Mouse (Mus musculus) heart, embryonic 16.5 days (tissue): ENCODE measurements around the gene Satb2. TPM values are rescaled to one million over a fixed set of nuclear protein-coding genes. Genes with fewer than 3 reads are reported as not detected.

ENCODE experiments used
- ATAC-seq: fragments of 200-750 bp; cut with Nextera tagmentation; replicated peaks from 2 replicates; pipeline ENCODE4 v1.8.0; 2017; ENCODE audit warnings: moderate number of reproducible peaks; ENCODE audit not compliant: insufficient read depth, low FRiP score; ENCODE audit errors: extremely low read depth
- H3K27ac ChIP-seq: fragments of 300-500 bp; sonication (generic); 2 replicates; pipeline ENCODE4 v1.5.1; 2014; ENCODE audit warnings: mild to moderate bottlenecking, low read length, control low read depth, moderate library complexity
- H3K27me3 ChIP-seq: fragments of 300-500 bp; sonication (generic); 2 replicates; pipeline ENCODE4 v1.6.1; 2014; ENCODE audit warnings: low read length, mixed read lengths; ENCODE audit not compliant: control insufficient read depth, insufficient read depth
- H3K36me3 ChIP-seq: fragments of 300-500 bp; sonication (generic); 2 replicates; pipeline ENCODE4 v1.6.1; 2014; ENCODE audit not compliant: control insufficient read depth, insufficient read depth
- H3K4me1 ChIP-seq: fragments of 300-500 bp; sonication (generic); 2 replicates; pipeline ENCODE4 v1.6.1; 2014; ENCODE audit warnings: low read length, mixed read lengths; ENCODE audit not compliant: control insufficient read depth, insufficient read depth
- H3K4me2 ChIP-seq: fragments of 300-500 bp; sonication (generic); 2 replicates; pipeline ENCODE4 v1.6.1; 2014; ENCODE audit warnings: low read depth, mild to moderate bottlenecking, control low read depth, low read length
- H3K4me3 ChIP-seq: fragments of 300-500 bp; sonication (generic); 2 replicates; pipeline ENCODE4 v1.5.1; 2014; ENCODE audit warnings: mild to moderate bottlenecking, control low read depth, low read length
- H3K9ac ChIP-seq: fragments of 300-500 bp; sonication (generic); 2 replicates; pipeline ENCODE4 v1.6.1; 2014; ENCODE audit warnings: low read length, control low read depth
- H3K9me3 ChIP-seq: fragments of 300-500 bp; sonication (generic); replicated peaks from 2 replicates; pipeline ENCODE4 v1.6.1; 2016; ENCODE audit warnings: low read length; ENCODE audit not compliant: control insufficient read depth
- WGBS: fragments of 180-500 bp; shearing (Covaris S2); extraction: QIAGEN DNeasy Blood & Tissue Kit; methylation state at CpG from one replicate; pipeline ENCODE4 v1.1.7; 2014; 5-methylcytosine and 5-hydroxymethylcytosine counted together
- polyA plus RNA-seq: library from polyadenylated mRNA; unstranded; fragments of >200 nt; fragmentation: Nextera tagmentation; extraction: Ambion mirVana; gene quantifications from 2 replicates; pipeline ENCODE4 v1.2.1, GENCODE M21; 2015

Satb2 gene
- polyA plus RNA-seq, 1 experiment from 2014 or later = 0.26 TPM

GRCm38 (mm10) chr1:56914279-56914678 lies 64.2 kb downstream of the Satb2 start:
- no peak overlapping the region for H3K27ac ChIP-seq
- H3K9ac ChIP-seq = no peak overlapping the region
- H3K4me2 ChIP-seq = no peak overlapping the region
- no peaks in the 10 kb centered on the region for H3K36me3 ChIP-seq
- H3K27me3 ChIP-seq = no peaks in the 10 kb centered on the region
- H3K9me3 ChIP-seq = no peaks in the 10 kb centered on the region
- 76% methylated on average over 6 of the region's 6 CpGs for WGBS
- no peak for ATAC-seq
- no peaks in the 10 kb centered on the region for H3K4me1 ChIP-seq
- H3K4me3 ChIP-seq = no peak overlapping the region

DNA sequence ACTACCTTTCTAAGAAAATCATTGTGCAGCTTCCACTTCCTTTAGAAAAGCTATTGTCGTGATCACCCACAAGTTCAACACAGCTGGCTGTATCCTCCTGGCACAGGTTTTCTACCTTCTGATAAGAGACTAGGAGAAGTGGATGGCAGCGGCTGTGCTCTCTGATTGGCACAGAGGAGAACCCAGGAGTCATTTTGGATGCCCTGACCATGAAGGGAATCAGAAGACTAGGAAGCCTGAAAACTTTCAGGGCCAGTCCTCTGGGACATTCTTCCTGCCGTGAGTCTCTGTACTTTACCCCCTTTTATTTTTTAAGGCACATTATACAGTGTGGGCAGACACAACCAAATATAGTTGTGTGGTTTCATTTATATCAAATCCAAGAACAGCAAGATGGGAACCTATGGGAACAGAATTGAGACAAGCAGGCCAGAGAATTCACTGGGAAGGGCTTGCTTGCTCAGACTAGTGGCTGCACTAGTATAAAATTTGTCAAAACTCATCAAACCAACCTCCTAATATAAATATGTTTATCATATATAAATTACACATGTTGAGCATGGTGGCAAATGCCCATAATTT lies 77.7 kb downstream of the Satb2 start:
- no peak overlapping the region for H3K9ac ChIP-seq
- no peak for ATAC-seq
- H3K9me3 ChIP-seq = no peaks in the 10 kb centered on the region
- no peak overlapping the region for H3K4me2 ChIP-seq
- H3K27ac ChIP-seq = no peak overlapping the region
- no peak overlapping the region for H3K4me3 ChIP-seq
- no peaks in the 10 kb centered on the region for H3K36me3 ChIP-seq
- H3K4me1 ChIP-seq = no peaks in the 10 kb centered on the region
- 65% methylated on average over 3 of the region's 3 CpGs for WGBS
- no peaks in the 10 kb centered on the region for H3K27me3 ChIP-seq

GRCm38 (mm10) chr1:56900187-56900586 lies 78.3 kb downstream of the Satb2 start:
- Histone ChIP-seq H3K9ac (no peak overlapping the region), H3K9me3 (no peaks in the 10 kb centered on the region), H3K27me3 (no peaks in the 10 kb centered on the region), H3K4me2 (no peak overlapping the region), H3K27ac (no peak overlapping the region), H3K4me3 (no peak overlapping the region), H3K4me1 (no peaks in the 10 kb centered on the region), H3K36me3 (no peaks in the 10 kb centered on the region)
- 79% methylated on average over 9 of the region's 9 CpGs for WGBS
- ATAC-seq = no peak

GRCm38 (mm10) chr1:56898606-56899396 lies 79.6 kb downstream of the Satb2 start:
- H3K4me2 ChIP-seq = no peak overlapping the region
- H3K27ac ChIP-seq = no peak overlapping the region
- no peak overlapping the region for H3K9ac ChIP-seq
- WGBS = 44% methylated on average over 13 of the region's 13 CpGs
- H3K36me3 ChIP-seq = no peaks in the 10 kb centered on the region
- no peak overlapping the region for H3K4me3 ChIP-seq
- no peak for ATAC-seq
- no peaks in the 10 kb centered on the region for H3K4me1 ChIP-seq
- H3K9me3 ChIP-seq = no peaks in the 10 kb centered on the region
- H3K27me3 ChIP-seq = no peaks in the 10 kb centered on the region

DNA sequence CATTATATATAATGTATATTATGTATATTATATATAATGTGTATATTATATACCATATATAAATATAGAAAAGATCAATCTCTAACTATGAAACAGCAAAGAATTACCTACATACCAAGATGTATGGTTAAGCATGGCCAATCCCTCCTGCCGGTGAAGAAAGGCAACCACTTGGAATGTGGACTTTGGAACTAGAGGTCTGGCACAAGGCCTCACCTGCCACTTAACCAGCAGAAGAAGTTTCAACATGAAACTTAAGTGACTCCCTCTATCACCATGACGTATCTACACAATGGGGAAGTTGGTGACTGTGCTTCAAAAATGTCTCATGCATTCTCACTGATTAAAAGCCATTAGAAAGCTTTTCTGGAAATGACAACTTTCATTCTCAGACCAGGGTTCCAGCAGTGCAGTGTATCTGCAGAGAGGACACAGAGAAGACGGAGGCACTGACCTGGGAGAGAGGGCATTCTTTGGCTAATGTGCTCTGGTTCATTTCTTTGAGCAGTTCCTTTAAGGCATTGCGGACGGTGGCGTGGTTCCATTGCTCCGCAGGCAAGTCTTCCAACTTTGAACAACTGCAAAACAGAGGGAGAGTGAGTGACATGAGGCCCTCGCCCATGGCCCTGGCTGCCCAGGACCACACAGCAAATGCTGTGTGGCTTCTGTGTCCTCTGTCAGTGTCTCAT lies 80.8 kb downstream of the Satb2 start:
- Histone ChIP-seq H3K27ac (no peak overlapping the region), H3K4me2 (no peak overlapping the region), H3K4me1 (no peaks in the 10 kb centered on the region), H3K4me3 (no peak overlapping the region), H3K27me3 (no peaks in the 10 kb centered on the region), H3K9ac (no peak overlapping the region), H3K36me3 (no peaks in the 10 kb centered on the region), H3K9me3 (no peaks in the 10 kb centered on the region)
- no peak for ATAC-seq
- WGBS = 87% methylated on average over 8 of the region's 8 CpGs

- Histone ChIP-seq H3K36me3 (no peaks in the 10 kb centered on the region), H3K4me3 (no peak overlapping the region), H3K9me3 (no peaks in the 10 kb centered on the region), H3K4me2 (no peak overlapping the region), H3K27ac (no peak overlapping the region), H3K4me1 (no peaks in the 10 kb centered on the region), H3K9ac (no peak overlapping the region), H3K27me3 (no peaks in the 10 kb centered on the region)
- no peak for ATAC-seq
- WGBS = 78% methylated on average over 3 of the region's 3 CpGs
These were observed 81.8 kb downstream of the Satb2 start for GRCm38 (mm10) chr1:56896670-56897069.

- no peak overlapping the region for H3K4me3 ChIP-seq
- ATAC-seq = no peak
- no peak overlapping the region for H3K4me2 ChIP-seq
- no peak overlapping the region for H3K27ac ChIP-seq
- no peak overlapping the region for H3K9ac ChIP-seq
- no peaks in the 10 kb centered on the region for H3K9me3 ChIP-seq
- no peaks in the 10 kb centered on the region for H3K4me1 ChIP-seq
- H3K27me3 ChIP-seq = no peaks in the 10 kb centered on the region
- WGBS = 76% methylated on average over 5 of the region's 5 CpGs
- no peaks in the 10 kb centered on the region for H3K36me3 ChIP-seq
These were observed 85.7 kb downstream of the Satb2 start for GRCm38 (mm10) chr1:56892766-56893165.

GRCm38 (mm10) chr1:56888939-56889338 lies 89.5 kb downstream of the Satb2 start:
- Histone ChIP-seq H3K27ac (no peak overlapping the region), H3K4me3 (no peak overlapping the region), H3K36me3 (no peaks in the 10 kb centered on the region), H3K27me3 (no peaks in the 10 kb centered on the region), H3K9ac (no peak overlapping the region), H3K4me1 (no peaks in the 10 kb centered on the region), H3K4me2 (no peak overlapping the region), H3K9me3 (no peaks in the 10 kb centered on the region)
- WGBS = 67% methylated on average over 1 of the region's 1 CpGs
- no peak for ATAC-seq

GRCm38 (mm10) chr1:56887524-56887923 lies 90.9 kb downstream of the Satb2 start:
- no peak for ATAC-seq
- Histone ChIP-seq H3K4me3 (no peak overlapping the region), H3K4me2 (no peak overlapping the region), H3K27ac (no peak overlapping the region), H3K4me1 (no peaks in the 10 kb centered on the region), H3K27me3 (no peaks in the 10 kb centered on the region), H3K36me3 (no peaks in the 10 kb centered on the region), H3K9me3 (no peaks in the 10 kb centered on the region), H3K9ac (no peak overlapping the region)
